Mouse (Mus musculus): Measurements from ENCODE around the gene Nkain4.

- TF ChIP-seq POLR2A (IDR thresholded peaks at IDR 0.05; ENCODE audit: low read depth, low read length) (no peak), CTCF (IDR thresholded peaks at IDR 0.05; ENCODE audit: extremely low read depth, insufficient read depth, insufficient read length, insufficient replicate concordance) (no peak)
Observed at GRCm38 (mm10) chr2:180994360-180994759, 39.9 kb upstream of the Nkain4 start.

All from spleen, adult 2 months (tissue).